Mouse (Mus musculus) gastrocnemius, postnatal 14 days (tissue): Measurements from ENCODE around the gene Olah. TPM values are rescaled to one million over a fixed set of nuclear protein-coding genes. Genes with fewer than 3 reads are reported as not detected.
A peak's percentile ranks its signal among the peaks of the same experiment; 100 is the strongest.

Experiments
- DNase-seq: peaks from one replicate; pipeline ENCODE4 v3.0.0; 2021; ENCODE audit warnings: mixed read lengths
- intact Hi-C: fragments of 180-260 bp; cut with DNase I; formaldehyde crosslinking; loops from one replicate; pipeline ENCODE4 v1.15.1; 2025; ENCODE audit warnings: low total_unique reads
- total RNA-seq, 2 experiments: library from RNA; stranded (reverse); gene quantifications; 2 replicates each; pipeline ENCODE4 v1.2.3; 2021

Olah gene
- total RNA-seq, 2 experiments from 2014 or later, result not detected

DNA sequence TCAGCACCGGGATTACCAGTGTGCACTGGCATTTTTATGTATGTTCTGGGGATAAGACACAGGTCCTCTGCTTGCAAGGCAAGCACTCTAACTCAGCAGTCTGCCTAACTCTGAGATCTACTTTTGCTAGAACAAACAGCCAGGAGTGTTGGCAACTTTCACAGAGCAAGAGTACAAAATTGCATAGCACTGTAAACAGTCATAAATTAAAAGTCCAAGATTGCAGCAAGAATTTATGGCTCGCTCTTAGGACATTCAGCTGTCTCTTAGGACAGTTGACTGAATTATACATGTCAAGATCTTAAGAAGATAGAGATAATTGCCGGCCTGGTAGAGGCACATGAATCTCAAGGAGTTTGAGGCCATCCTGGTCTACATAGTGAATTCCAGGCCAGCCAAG lies 40.7 kb downstream of the Olah start:
- intact Hi-C loops, result no loop called here
- no peak for DNase-seq

DNA sequence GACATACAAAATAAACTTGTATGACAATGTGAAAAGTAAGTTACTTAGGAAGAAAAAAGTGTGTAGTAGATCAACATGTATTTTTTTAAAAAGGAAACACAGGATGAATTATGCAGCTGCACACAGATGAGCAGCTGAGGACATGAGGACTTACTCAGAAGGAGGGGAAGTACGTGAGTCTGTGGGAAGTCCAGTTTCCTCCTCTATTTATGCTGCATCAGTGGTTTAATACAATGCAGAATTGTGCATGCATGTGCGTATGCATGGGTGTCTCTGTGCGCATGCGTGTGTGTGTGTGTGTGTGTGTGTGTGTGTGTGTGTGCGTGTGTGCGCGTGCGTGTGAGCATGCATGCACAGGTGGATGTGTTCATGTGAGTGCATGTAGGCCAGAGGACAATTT lies 41.2 kb downstream of the Olah start:
- DNase-seq, result no peak
- intact Hi-C loops, result no loop called here

DNA sequence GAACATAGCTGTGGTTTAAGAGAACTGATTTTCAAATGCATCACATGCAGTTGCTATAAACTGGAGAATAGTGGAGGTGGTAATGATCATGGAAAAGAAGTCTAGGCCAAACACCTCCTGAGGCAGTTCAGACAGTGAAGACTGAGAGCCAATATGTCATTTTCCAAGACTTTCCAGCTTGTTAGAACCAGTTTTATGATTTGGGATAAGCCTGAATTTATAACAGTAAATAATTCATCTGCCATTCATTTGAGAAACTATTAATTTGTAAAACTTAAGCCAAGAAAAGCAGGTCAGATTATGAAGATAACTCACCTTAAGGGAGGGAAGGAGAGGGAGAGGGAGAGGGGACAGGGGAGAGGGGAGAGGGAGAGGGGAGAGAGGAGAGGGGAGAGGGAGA lies 43.9 kb downstream of the Olah start:
- intact Hi-C loops, result no loop called here
- DNase-seq, result no peak

DNA sequence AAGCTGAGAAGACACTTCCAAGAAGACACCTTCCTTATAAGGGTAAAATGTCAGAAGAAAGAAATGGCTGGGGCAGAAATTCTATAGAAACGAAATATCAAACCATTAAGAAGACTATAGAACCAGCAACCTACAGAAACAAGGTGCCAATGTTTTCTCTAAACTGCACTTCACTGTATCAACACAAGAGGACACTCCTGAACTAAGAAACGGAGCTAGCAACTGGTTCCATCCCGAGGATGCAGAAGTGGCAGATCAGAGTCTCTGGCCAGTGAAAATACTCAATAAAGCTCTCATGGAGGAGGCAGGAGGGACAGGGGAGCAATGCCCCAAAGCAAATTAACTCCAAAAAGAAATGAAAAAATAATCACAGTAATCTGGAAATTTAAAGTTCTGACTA lies 48.1 kb downstream of the Olah start:
- intact Hi-C loops, result no loop called here
- no peak for DNase-seq

DNA sequence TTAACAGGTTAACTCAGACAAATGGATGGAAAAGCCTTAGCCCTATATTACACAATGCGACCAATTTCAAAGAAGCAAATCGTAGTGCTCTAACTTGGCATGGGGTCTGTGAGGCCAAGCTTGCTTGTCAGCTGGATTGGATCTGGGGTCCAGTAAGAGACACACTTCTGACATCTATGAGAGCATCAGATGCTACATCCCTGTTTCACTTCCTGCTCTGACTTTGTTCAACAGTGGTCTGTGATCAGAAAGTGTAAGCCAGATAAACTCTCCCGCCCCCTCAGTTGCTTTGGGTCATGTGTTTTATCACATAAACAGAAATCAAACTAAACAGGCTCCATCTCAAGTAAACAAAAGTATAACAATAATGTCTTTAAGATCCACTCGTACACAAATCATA lies 48.6 kb downstream of the Olah start:
- intact Hi-C loops, result no loop called here
- no peak for DNase-seq

DNA sequence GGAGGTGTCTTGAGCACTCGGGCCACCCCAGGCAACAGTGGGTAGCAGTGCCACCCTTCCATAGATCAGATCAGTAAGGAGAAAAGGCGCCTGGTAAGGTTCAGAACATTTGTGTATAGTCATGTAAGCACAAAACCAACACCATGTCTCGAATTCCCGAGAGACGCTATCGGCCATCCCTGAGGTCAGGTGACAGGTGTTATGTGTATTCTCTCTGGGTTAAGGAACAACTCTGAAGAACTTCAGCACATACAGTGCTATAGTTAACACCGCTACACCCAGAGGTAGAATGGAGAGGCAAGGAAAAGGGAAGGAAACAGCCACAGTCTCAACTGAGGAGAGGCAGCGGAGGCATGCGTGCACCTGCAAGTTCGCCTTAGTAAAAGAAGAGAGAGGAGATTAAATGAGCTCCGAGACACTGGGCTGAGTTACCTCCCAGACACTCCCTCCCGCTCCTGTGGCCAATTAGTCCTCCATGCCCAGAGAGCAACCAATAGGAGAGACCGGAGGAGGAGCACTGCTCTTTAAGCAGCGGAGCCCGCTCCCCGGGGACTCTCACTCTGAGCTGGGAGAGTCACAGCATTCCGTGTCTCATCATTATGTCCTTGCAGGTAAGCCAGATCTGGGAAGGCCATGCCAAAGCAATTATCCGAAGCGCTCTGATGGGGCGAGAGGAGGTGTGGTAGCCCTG lies 61.3 kb downstream of the Olah start, which contains the start of gene Acbd7:
TSS of gene Acbd7 (plus strand) at position 558 of the 691 bp plus-strand sequence.
- DNase-seq, result peak; percentile 30
- intact Hi-C loops, result no loop called here

DNA sequence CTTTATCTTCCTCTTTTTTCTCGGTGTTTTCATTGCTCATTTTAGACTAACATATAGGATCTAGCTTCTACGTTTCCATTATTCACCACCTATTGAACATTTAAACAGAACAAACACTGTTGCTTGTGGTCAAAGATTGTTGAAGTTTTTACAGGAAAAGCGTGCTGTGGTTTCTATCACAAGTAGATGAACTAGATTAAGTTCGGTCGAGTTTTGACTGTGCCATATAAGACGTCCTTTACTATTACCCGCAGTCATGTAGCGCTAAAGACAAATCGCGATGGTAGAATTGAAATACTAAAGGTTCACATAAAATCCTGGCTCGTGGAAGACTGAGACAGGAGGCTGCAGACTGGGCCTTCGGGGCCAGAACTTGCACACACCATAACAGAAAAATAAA lies 63.2 kb downstream of the Olah start:
- intact Hi-C loops, result no loop called here
- no peak for DNase-seq

DNA sequence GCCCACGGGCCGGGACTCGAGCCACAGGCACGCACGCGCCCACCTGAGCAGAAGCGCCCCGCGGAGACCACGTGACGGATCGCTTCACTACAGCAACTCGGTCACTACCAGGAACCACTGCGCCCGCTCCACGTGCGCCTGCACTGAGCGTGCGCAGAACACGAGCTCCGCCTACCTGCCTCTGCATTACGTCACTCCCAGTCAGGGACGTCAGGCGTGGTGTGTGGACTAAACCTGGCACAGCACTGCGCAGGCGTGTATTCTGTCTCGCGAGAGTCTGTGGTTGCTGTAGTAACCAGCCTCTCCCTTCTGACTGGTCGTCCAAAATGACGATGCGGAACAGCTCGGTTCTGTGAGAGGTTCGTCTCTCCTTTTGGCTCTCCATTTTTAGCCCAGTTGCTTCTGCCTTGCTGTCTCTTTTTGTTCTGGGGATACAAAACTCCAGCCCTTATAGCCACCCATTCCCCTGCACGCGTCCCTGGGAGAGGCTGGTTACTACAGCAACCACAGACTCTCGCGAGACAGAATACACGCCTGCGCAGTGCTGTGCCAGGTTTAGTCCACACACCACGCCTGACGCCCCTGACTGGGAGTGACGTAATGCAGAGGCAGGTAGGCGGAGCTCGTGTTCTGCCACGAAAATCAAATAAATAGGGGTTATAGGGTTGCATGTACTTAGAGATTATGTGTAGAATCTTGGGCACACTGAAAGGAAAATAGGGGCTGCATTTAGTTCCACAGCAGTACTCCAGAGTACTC lies 64.3 kb downstream of the Olah start, which contains the start of gene Rpp38:
TSS of gene Rpp38 (minus strand) at position 160 of the 759 bp plus-strand sequence.
- intact Hi-C loops, result no loop called here

DNA sequence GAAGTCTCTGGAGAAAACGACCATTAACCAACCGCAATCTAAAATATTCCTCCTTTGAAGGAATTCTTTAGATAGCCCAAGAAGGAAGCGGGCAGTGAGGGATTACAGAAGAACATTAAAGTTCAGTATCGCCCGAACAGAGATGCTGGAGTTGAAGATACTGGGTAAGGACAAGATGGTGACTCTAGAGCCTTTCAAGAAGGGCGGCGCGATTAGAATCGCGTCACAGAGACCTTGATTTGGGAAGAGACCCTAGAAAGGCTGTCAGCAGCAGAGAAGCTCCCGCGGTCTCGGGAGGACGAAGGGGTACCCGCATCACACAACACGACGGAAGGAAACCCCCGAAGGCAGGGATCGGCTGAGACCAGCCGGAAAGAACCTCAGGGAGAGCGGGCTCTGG lies 65.0 kb downstream of the Olah start:
- intact Hi-C loops, result no loop called here
- no peak for DNase-seq

More for the DNA sequence above, 64.3 kb downstream of the Olah start, which contains the start of gene Rpp38:
- peak; percentile 93 for DNase-seq

DNA sequence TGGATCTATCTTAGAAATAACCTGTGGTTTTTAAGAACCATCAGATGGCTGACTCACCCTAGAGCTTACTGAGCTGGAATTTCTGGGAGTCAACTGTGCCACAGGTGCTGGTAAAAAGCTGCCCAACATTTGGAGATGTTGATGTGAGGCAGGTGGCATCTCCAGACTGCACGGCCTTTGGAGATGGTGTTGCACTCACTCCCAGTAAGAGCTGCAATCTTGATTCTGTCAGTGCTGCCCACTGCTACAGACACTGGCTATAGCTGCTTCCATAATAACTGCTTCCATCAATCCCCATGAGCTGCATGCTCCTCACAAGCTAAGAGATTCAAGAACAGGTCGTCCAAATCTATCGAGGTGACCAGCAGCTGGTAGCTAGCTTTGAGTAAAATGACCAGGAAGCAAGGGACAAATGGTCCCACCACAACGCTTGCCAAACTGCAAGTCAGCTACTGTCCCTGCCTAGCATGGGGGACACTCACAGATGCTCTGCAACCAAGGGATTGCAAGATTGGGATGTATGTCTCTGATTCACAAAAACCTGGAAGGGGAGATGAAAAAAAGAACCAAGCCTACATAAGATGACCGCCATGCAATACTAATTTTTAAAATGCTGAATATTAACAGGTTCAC lies 65.8 kb downstream of the Olah start:
- intact Hi-C loops, result no loop called here
- no peak for DNase-seq

DNA sequence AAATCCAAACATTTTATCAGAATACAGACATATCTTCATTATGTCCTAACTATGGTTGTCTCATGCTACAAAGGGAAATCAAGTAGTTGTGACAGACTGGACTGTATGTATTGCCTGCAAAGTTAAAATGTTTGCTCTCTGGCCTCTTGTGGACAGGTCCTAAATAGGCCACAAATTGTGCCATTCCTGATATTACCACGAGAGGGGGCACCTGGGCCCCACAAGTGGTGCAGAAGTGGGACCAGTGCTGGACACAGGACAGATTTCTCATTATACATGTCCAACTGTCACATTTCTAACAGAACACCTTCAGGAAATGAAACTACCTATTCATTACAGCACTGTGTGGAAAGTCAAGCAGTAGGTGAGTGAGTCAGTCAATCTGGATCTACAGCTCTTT lies 69.7 kb downstream of the Olah start:
- DNase-seq, result peak; percentile 56
- intact Hi-C loops, result no loop called here

DNA sequence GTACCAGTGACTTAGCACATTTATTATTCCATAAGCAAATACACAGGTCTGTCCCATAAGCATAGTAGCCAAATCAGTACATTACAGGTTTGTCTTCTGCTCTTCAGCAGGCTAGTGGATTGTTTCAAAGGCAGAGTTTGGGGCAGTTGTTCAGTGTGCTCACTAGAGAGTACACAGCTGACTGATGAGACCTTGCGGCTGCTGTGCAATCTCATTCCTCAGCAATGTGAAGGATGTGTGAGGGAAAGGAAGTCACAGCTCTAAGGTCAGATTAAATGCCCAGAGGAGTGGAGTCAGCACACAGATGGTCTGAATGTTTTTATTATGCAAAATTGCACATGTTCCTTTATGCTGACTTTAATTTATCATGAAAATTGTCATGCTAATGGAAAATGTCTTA lies 70.5 kb downstream of the Olah start:
- DNase-seq, result no peak
- intact Hi-C loops, result no loop called here

DNA sequence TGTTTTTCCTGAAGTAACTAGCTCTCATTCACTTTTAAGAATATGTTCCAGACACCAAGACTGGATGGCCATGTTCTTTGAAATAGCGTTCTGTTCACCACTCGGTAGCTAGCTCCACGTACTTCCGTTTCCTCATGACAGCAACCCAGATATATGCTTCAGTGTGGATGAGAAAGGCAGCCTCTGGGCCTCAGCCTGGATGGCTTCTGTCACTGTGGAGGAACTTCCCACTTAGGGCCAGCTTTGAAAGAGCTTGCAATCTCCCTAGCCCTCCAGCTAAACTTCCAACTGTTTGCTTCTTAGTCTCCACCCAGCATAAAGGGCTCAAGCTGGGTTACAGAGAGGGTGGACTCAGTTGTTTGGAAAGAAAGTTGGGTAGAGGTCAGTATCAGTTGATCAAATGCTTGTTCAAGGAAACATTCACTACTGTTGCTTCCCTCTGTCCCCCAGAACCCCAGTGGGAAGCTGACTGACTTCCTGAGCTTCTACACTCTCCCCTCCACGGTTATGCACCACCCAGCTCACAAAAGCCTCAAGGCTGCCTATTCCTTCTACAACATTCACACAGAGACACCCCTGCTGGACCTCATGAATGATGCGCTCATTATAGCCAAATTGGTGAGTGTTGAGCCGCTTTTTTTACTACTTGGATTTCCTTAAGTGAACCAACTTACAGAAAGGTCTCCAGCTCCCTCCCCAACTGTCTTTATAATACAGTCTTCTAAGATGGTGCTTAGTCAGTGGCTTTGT lies 72.5 kb downstream of the Olah start:
- intact Hi-C loops, result no loop called here
- no peak for DNase-seq

DNA sequence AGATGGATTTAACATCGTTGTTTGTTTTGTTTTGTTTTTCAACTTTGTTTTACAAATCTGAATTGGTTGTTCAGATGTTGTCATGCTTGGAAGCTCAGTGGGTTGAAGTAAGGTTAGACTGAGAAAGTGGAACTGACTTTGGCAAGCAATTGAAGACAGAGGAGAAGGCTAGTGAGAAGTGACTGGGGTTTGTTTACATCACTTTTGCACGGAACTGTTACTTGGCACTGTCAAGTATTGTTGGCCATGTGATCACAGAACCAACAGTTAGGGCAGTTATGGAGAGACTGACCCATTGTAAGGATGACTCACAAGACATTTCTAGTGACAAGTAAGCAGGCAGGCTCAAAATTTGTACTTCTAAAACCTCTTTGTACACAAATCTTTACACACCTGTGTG lies 73.9 kb downstream of the Olah start:
- intact Hi-C loops, result no loop called here
- no peak for DNase-seq

DNA sequence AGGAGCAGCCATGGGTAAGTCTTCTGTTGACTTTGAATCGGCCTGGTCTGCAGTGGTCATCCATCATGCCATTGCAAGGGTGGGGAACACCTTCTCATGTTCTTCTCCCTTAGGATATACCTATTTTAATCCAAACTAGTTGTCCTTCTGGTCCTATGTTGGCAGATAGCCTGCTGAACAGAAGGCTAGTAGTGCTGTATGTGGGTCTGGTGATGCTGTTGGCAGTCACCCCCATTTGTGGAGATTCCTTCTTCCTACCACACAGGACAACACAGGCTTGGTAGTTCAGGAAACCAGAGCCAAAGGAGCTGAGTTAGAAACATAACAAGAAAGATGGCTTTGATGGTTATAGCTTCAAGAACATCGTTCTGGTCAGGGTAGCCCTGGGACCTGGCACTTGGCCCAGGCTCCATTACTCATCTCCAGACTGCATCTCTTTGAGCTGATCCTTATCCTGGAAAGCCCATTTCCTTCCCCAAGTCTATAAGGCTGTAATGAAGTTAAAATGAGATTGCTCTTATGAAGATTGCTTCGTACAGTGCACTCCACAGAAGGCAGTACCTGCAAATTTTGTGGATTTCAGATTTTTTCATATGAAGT lies 91.5 kb downstream of the Olah start:
- intact Hi-C loops, result no loop called here
- DNase-seq, result peak; percentile 27

DNA sequence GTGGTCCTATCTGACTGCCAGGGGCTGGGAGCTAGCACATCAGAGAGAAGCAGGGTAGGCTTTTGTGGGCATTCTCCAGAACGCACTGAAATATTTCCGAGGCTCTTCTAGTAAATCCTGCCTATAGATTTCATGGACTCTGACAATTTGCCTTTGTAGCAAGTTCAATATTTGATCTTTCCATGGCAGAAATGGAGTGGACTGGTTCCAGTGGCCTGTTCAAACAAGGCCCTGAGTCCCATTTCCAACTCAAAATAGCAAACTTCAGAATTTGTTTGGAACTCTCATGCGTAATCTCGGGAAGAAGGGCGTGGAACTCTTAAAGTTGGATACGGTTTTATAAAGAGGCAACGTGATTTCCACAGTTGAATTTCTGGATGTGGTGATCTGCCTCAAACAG lies 101.2 kb downstream of the Olah start:
- no peak for DNase-seq
- intact Hi-C loops, result no loop called here

DNA sequence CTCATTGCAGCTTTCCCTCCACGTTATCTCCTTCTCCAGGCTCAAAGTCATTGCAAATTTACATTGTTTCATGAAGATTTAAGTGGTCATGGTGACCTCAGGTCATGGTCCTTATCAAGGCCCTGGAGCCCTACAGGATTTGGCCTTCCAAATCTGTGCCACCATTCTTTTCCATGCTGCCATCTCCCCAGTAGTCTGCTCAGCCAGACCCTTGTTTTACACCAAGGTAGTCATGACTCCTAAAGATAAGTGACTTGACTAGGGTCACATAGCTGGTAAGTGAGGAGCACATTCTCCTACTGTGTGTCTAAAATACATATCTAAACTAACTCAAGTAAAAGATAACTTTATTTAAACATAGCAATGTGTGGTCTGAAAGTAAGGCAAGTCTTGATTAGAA lies 104.8 kb downstream of the Olah start:
- intact Hi-C loops, result no loop called here
- DNase-seq, result no peak
